Mouse (Mus musculus): ENCODE data around the gene Insm2. TPM values are rescaled to one million over a fixed set of nuclear protein-coding genes. Genes with fewer than 3 reads are reported as not detected.

The Insm2 gene
- not detected in 2 replicates for total RNA-seq (2023)

DNA sequence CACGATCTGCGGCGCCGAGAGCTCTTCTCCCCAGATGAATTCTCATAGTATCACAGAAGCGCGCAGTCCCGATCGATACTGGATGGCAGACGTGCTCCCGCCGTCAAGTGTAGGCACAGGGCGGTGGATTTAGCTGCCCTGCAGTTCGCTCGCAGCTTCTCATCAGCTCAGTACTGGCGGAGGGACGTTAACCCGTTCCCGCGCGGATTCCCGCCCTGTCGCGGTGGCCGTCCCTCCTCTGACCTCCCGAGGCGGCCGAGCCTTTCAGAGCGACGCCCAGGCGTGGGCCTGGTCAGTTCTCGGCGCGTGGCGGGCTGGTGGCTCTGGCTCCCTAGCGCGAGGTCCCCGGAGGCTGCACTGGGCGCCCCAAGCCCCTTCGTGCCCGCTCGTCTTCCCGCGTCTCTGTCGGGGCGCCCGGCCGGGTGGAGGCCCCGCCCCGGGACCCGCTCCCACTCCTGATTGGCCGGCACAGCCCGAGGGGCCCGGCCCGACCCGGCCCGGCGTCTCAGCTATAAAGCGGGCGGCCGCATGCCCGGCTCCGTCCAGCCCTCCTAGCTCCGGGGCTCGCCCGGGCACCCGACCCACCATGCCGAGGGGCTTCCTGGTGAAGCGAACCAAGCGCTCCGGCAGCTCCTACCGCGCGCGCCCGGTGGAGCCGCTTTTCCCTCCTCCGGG, at the start of gene Insm2:
Gene Insm2 (plus strand): TSS at position 541 of the 675 bp plus-strand sequence.

DNA sequence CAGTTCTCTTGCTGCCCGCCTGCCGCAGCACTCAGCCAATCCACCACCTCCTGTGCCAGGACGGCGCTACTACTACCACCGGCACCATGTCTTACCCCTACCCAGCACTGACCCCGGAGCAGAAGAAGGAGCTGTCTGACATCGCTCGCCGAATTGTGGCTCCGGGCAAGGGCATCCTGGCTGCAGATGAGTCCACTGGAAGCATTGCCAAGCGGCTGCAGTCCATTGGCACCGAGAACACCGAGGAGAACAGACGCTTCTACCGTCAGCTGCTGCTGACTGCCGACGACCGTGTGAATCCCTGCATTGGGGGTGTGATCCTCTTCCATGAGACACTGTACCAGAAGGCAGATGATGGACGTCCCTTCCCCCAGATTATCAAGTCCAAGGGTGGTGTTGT, 34.0 kb upstream of the Insm2 start, which contains the start of gene Aldoart2:
Gene Aldoart2 (plus strand): TSS at position 34 of the 400 bp plus-strand sequence.

Other genes starting within 250 kb of the Insm2 start
- 90.2 and 91.7 TPM in 2 replicates for gene Psma6, start 215.2 kb upstream of the Insm2 start, total RNA-seq (2023)
- gene Nfkbia, start 106.8 kb upstream of the Insm2 start, total RNA-seq (2023) = 860 and 1,006 TPM in 2 replicates
- gene Aldoart2, start 34.2 kb upstream of the Insm2 start, total RNA-seq (2023) = not detected in 2 replicates
- gene Ralgapa1, start 221.7 kb downstream of the Insm2 start, total RNA-seq (2023) = 74.8 and 106 TPM in 2 replicates
- gene Brms1l, start 236.9 kb downstream of the Insm2 start, total RNA-seq (2023) = 4.8 and 8.7 TPM in 2 replicates

All from neutrophil, adult 65 days (primary cell).